Mouse (Mus musculus): ENCODE data around the gene Klc3. TPM values are rescaled to one million over a fixed set of nuclear protein-coding genes. Genes with fewer than 3 reads are reported as not detected.
A peak's percentile ranks its signal among the peaks of the same experiment; 100 is the strongest.

Gene Klc3
- polyA plus RNA-seq, 1 experiment from 2014 or later: 4.8 TPM

DNA sequence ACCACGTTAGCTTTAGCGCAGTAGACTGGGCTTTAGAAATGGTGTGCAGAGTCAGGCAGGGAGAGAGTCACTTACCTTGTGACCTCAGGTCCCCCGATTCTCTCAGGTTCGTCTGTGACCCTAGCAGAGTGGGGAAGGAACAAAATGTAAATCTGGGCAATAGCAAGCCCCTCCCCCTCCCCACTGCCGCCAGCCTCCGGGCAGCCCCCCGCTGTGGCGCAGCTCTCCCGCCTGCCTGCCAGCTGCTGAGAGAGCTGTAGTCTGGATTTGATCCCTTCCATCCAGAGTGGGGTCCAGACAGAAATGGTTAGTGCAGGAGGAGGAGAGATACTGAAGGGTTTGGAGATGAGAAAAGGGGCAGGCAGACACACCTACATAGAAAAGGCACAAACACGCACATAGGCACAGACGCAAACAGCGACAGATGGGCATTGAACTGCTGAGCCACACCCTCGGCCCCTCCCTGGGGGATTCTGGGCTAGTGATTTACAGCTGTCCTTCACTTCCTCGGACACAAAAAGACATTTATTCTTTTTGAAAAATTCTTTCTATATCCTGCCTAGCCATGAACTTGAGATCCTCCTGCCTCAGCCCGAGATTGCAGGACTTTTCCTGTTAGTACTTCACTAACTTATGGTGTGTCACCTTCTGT, 24.2 kb upstream of the Klc3 start:
- 72% methylated on average over 15 of the region's 15 CpGs for WGBS
- H3K36me3 ChIP-seq: peaks cover 91% of the 10 kb centered on the region

DNA sequence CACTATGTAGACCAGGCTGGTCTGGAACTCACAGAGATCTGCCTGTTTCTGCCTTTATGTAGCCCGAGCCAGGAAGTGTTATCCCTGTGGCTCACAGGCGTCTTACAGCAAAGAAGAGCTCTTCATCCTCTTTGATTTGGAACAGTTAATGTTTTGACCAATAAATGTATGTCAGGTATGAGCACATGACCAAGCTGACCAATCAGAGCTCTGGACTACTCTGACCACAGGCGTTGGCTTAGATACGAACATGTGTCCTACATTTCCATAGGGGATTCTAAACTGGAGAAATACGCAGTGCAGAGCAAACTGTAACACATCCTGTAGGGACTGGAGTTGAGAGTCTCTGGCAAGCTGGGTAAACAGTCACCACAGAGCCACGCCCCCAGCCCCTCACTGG, 23.0 kb upstream of the Klc3 start:
- WGBS: 85% methylated on average over 6 of the region's 6 CpGs
- H3K4me2 ChIP-seq: no peak overlapping the region
- ATAC-seq (ENCODE audit: extremely low read depth, insufficient number of reproducible peaks, low FRiP score, low TSS enrichment): no peak
- H3K9me3 ChIP-seq: no peaks in the 10 kb centered on the region
- 0 out of 2 replicates have a peak, but pooled peaks cover 7% of the 10 kb centered on the region for H3K27me3 ChIP-seq (replicated peaks)
- H3K4me3 ChIP-seq: no peak overlapping the region
- H3K27ac ChIP-seq (replicated peaks): no peak overlapping the region
- peaks cover 81% of the 10 kb centered on the region for H3K36me3 ChIP-seq
- no peaks in the 10 kb centered on the region for H3K4me1 ChIP-seq
- no peak overlapping the region for H3K9ac ChIP-seq

More for the DNA sequence above, 24.2 kb upstream of the Klc3 start:
- H3K9me3 ChIP-seq: peaks cover 4% of the 10 kb centered on the region; the same call in 1 of the 2 replicates
- ATAC-seq (ENCODE audit: extremely low read depth, insufficient number of reproducible peaks, low FRiP score, low TSS enrichment): no peak
- H3K4me3 ChIP-seq: no peak overlapping the region
- no peak overlapping the region for H3K27ac ChIP-seq (replicated peaks)
- no peak overlapping the region for H3K4me2 ChIP-seq
- H3K27me3 ChIP-seq (replicated peaks): no peaks in the 10 kb centered on the region
- H3K4me1 ChIP-seq: no peaks in the 10 kb centered on the region
- H3K9ac ChIP-seq: no peak overlapping the region

DNA sequence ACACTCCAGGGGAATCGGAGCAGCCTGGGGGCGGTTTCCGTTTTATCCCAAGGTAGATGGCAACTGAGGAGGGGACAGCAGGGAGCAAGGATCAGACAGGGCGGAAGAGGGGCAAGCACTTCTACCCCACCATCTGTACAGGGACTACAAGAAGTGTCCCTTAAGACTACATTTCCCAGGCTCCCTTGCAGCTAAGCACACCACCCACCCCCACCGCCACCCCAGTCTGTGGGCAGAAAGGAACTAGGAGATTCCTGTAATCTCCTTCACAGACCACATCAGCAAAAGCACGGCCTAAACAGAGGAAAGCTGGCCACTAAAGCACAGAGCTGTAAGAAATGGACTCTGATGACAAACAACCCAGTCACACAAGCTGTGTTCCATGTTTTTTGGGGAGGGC, 22.4 kb upstream of the Klc3 start:
- WGBS: 72% methylated on average over 6 of the region's 6 CpGs

DNA sequence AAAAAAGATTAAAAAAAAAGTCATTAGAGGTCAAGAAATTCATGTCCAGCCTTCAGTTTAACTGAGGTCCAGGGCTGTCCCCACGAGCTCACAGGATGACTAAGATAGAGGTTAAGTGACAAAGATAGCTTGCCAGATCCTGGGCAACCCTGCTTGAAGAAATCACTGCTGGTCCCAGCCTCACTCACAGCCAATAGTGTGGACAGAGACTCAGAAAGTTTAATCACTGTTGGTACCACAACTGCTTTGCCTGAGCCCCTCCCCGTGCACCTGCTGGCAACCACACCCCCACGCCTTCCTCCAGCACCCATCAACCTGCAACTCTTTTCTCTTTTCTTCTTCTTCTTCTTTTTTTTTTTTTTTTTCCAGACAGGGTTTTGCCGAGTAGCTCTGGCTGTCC, 20.1 kb upstream of the Klc3 start:
- Histone ChIP-seq H3K4me3 (no peak overlapping the region), H3K27me3 (replicated peaks) (peaks cover 31% of the 10 kb centered on the region), H3K9ac (no peak overlapping the region), H3K4me1 (peaks cover 14% of the 10 kb centered on the region), H3K9me3 (no peaks in the 10 kb centered on the region), H3K4me2 (no peak overlapping the region), H3K27ac (replicated peaks) (no peak overlapping the region), H3K36me3 (peaks cover 52% of the 10 kb centered on the region)
- ATAC-seq (ENCODE audit: extremely low read depth, insufficient number of reproducible peaks, low FRiP score, low TSS enrichment): no peak
- WGBS: 52% methylated on average over 4 of the region's 4 CpGs

More for the DNA sequence above, 22.4 kb upstream of the Klc3 start:
- peaks cover 75% of the 10 kb centered on the region for H3K36me3 ChIP-seq
- no peak overlapping the region for H3K4me2 ChIP-seq
- H3K4me1 ChIP-seq: peaks cover 3% of the 10 kb centered on the region; the same call in 1 of the 2 replicates
- H3K27me3 ChIP-seq (replicated peaks): peaks cover 10% of the 10 kb centered on the region; the same call in 1 of the 2 replicates
- H3K27ac ChIP-seq (replicated peaks): no peak overlapping the region
- no peak overlapping the region for H3K9ac ChIP-seq
- H3K9me3 ChIP-seq: no peaks in the 10 kb centered on the region
- no peak overlapping the region for H3K4me3 ChIP-seq
- ATAC-seq (ENCODE audit: extremely low read depth, insufficient number of reproducible peaks, low FRiP score, low TSS enrichment): no peak

DNA sequence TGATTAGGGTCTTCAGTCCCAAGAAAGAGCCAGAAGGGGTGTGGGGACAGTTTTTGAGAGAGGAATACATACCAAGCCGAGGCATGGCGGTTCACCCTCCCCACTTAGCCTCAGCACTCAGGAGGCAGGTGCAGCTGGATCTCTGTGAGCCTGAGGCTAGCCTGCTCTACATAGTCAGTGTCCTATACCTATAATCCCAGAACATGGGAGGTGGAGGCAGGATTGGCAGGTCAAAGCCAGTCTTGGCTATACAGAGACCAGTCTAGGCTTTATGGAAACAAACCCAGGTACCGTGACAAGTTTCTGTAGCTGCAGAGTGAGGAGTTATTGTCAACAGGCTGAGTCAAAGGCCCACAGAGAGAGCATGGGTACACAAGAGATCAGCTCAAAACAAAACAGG, 19.2 kb upstream of the Klc3 start:
- Histone ChIP-seq H3K9me3 (no peaks in the 10 kb centered on the region), H3K4me3 (no peak overlapping the region), H3K4me1 (peaks cover 14% of the 10 kb centered on the region), H3K27ac (replicated peaks) (no peak overlapping the region), H3K9ac (no peak overlapping the region), H3K36me3 (peaks cover 44% of the 10 kb centered on the region), H3K27me3 (replicated peaks) (peaks cover 40% of the 10 kb centered on the region), H3K4me2 (no peak overlapping the region)
- ATAC-seq (ENCODE audit: extremely low read depth, insufficient number of reproducible peaks, low FRiP score, low TSS enrichment): no peak
- WGBS: 79% methylated on average over 3 of the region's 3 CpGs

DNA sequence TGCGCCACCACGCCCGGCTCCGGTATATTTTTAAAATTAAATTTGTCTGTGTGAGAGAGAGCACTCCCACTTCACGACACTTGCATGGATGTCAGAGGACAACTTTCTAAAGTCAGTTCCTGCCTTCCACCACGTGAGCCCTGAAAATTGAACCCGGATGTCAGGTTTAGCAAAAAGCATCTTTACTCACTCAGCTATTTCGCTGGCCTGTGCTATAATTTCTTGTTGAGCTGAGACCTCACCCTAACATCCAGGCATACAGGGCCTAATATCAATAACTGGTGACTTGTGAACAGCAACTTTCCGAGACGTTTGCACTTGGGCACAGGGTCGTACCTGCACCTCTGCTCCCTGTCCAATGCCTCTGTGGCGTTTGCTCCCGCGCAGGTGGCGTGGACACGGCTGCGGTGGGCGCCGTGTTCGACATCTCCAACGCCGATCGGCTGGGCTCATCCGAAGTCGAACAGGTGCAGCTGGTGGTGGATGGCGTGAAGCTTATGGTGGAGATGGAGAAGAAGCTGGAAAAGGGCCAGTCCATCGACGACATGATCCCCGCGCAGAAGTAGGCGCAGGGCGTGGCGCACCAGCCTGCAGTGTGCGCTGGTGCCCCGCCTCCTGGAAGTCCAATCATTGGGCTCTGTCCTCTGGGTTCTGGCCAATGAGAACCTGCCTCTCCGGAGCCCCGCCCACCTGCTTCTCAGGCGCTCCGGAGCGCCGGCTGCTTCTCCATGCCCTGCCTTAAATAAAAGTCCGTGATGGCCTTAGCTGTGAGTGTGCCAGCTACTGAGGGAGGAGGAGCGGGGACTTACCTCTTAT, 17.1 kb upstream of the Klc3 start:
- peak; percentile 78 for ATAC-seq (ENCODE audit: extremely low read depth, insufficient number of reproducible peaks, low FRiP score, low TSS enrichment)
- Histone ChIP-seq H3K36me3 (peaks cover 28% of the 10 kb centered on the region), H3K4me3 (peak overlapping the region; percentile 49), H3K9me3 (no peaks in the 10 kb centered on the region), H3K4me1 (peaks cover 17% of the 10 kb centered on the region), H3K27ac (replicated peaks) (no peak overlapping the region), H3K9ac (peak overlapping the region; percentile 71), H3K4me2 (peak overlapping the region; percentile 76), H3K27me3 (replicated peaks) (peaks cover 54% of the 10 kb centered on the region)
- WGBS: 13% methylated on average over 43 of the region's 43 CpGs

DNA sequence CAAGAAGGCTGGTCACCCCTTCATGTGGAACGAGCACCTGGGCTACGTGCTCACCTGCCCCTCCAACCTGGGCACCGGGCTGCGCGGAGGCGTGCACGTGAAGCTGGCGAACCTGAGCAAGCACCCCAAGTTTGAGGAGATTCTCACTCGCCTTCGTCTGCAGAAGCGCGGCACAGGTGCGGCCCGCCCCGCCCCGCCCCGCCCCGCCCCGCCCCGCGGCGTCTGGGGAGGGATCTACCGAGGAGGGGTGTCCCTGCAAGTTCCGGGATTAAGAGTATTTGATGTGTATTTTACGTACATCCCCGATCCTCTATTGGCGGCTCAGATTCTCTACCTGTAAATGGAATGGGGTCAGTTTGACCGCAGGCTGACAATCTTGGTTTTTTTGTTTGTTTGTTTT, 16.2 kb upstream of the Klc3 start:
- peaks cover 62% of the 10 kb centered on the region for H3K27me3 ChIP-seq (replicated peaks)
- peaks cover 18% of the 10 kb centered on the region for H3K36me3 ChIP-seq
- no peak for ATAC-seq (ENCODE audit: extremely low read depth, insufficient number of reproducible peaks, low FRiP score, low TSS enrichment)
- no peaks in the 10 kb centered on the region for H3K9me3 ChIP-seq
- H3K4me3 ChIP-seq: peak overlapping the region; percentile 25; the same call in 1 of the 2 replicates
- H3K9ac ChIP-seq: 0 out of 2 replicates have a peak overlapping the region, but pooled peaks have one; percentile 14
- WGBS: 7% methylated on average over 28 of the region's 28 CpGs
- no peak overlapping the region for H3K27ac ChIP-seq (replicated peaks)
- H3K4me1 ChIP-seq: peaks cover 17% of the 10 kb centered on the region
- peak overlapping the region; percentile 35 for H3K4me2 ChIP-seq

DNA sequence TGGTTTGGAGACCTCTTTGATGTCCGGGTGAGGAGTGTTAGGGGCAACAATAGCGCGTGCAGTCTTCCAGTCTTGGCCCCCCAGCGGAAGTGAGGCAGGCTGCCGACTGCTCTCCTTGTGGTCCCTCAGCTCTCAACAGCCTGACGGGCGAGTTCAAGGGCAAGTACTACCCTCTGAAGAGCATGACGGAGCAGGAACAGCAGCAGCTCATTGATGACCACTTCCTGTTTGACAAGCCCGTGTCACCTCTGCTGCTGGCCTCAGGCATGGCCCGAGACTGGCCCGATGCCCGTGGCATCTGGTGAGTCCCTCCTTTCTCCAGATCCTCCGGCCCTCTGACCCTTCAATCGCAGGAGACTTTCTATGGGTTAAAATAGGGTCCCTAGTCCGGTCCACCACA, 12.7 kb upstream of the Klc3 start:
- H3K27me3 ChIP-seq (replicated peaks): peaks cover 63% of the 10 kb centered on the region
- H3K9ac ChIP-seq: 0 out of 2 replicates have a peak overlapping the region, but pooled peaks have one; percentile 7
- no peak overlapping the region for H3K4me3 ChIP-seq
- 0 out of 2 replicates have a peak, but pooled peaks cover 5% of the 10 kb centered on the region for H3K36me3 ChIP-seq
- no peak overlapping the region for H3K27ac ChIP-seq (replicated peaks)
- no peak overlapping the region for H3K4me2 ChIP-seq
- H3K9me3 ChIP-seq: peaks cover 8% of the 10 kb centered on the region; the same call in 1 of the 2 replicates
- H3K4me1 ChIP-seq: peaks cover 24% of the 10 kb centered on the region
- ATAC-seq (ENCODE audit: extremely low read depth, insufficient number of reproducible peaks, low FRiP score, low TSS enrichment): no peak
- WGBS: 55% methylated on average over 15 of the region's 15 CpGs

DNA sequence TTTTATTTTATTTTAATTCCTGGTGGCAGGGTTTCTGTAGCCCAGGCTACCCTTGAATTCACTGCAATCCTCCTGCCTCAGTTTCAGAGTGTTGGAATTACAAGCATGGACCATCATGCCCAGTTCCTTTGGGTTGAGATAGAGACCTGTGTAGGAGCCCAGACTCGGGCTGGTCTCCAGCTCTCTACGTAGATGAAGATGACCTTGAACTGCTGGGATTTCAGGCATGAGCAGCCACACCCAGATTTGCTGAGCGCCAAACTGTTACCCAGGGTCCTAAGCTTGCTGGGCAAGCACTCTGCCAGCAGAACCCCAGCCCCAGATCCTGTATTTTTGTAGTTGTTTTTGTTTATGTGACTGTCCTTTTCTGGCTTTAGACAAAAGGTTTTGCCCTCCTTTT, 9.6 kb upstream of the Klc3 start:
- H3K36me3 ChIP-seq: 0 out of 2 replicates have a peak, but pooled peaks cover 5% of the 10 kb centered on the region
- H3K9me3 ChIP-seq: peaks cover 8% of the 10 kb centered on the region; the same call in 1 of the 2 replicates
- H3K4me2 ChIP-seq: no peak overlapping the region
- no peak overlapping the region for H3K27ac ChIP-seq (replicated peaks)
- ATAC-seq (ENCODE audit: extremely low read depth, insufficient number of reproducible peaks, low FRiP score, low TSS enrichment): no peak
- H3K4me1 ChIP-seq: peaks cover 34% of the 10 kb centered on the region
- H3K27me3 ChIP-seq (replicated peaks): peaks cover 35% of the 10 kb centered on the region
- 71% methylated on average over 3 of the region's 3 CpGs for WGBS
- H3K9ac ChIP-seq: no peak overlapping the region
- H3K4me3 ChIP-seq: no peak overlapping the region

DNA sequence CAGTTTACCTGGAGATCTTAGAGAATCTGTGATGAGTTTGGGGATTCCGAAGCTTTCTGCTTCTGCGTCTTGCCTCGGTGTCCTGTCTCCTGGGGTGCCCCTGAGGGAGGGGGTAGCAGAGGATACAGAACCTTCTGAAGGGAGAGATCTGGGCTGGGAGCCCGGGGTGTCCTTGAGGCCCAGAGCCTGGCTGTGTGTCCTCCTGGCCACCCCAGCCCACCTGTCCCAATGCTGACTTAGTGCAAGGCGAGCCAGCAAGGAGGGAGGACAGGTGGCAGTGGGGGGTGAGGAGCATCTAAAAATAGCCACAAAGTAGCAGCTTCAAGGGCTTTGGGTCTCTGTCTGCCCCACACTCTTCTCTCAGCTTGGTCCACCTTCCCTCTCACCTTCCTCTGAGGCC, 7.9 kb upstream of the Klc3 start:
- Histone ChIP-seq H3K9me3 (peaks cover 8% of the 10 kb centered on the region; the same call in 1 of the 2 replicates), H3K4me3 (peak overlapping the region; percentile 40), H3K4me1 (peaks cover 34% of the 10 kb centered on the region), H3K4me2 (peak overlapping the region; percentile 61), H3K9ac (peak overlapping the region; percentile 71), H3K27me3 (replicated peaks) (peaks cover 21% of the 10 kb centered on the region; the same call in 1 of the 2 replicates), H3K36me3 (no peaks in the 10 kb centered on the region), H3K27ac (replicated peaks) (peak overlapping the region; percentile 91)
- no peak for ATAC-seq (ENCODE audit: extremely low read depth, insufficient number of reproducible peaks, low FRiP score, low TSS enrichment)
- WGBS: 60% methylated on average over 5 of the region's 5 CpGs

DNA sequence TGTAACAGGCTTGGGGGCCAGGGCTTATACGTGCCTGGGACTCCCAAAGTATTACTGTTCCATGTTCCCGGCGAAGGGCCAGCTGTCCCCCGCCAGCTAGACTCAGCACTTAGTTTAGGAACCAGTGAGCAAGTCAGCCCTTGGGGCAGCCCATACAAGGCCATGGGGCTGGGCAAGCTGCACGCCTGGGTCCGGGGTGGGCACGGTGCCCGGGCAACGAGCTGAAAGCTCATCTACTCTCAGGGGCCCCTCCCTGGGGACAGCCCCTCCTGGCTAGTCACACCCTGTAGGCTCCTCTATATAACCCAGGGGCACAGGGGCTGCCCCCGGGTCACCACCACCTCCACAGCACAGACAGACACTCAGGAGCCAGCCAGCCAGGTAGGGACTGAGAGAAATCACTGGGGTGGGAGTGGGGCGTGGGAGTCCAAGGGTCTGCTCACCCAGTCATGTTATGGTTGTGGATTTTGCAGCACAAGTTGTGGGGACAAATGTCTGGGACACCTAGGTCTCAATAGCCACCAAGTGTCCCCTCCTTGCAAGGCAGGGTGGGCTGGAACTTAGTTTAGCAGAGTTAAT, 7.0 kb upstream of the Klc3 start:
- Histone ChIP-seq H3K4me2 (peak overlapping the region; percentile 61), H3K27ac (replicated peaks) (peak overlapping the region; percentile 91), H3K9me3 (peaks cover 8% of the 10 kb centered on the region; the same call in 1 of the 2 replicates), H3K4me1 (peaks cover 31% of the 10 kb centered on the region), H3K9ac (peak overlapping the region; percentile 71), H3K36me3 (no peaks in the 10 kb centered on the region), H3K4me3 (peak overlapping the region; percentile 40), H3K27me3 (replicated peaks) (peaks cover 21% of the 10 kb centered on the region; the same call in 1 of the 2 replicates)
- 53% methylated on average over 11 of the region's 11 CpGs for WGBS
- ATAC-seq (ENCODE audit: extremely low read depth, insufficient number of reproducible peaks, low FRiP score, low TSS enrichment): peak; percentile 42

Measured in heart, embryonic 13.5 days (tissue).